Mouse (Mus musculus): ENCODE data around the gene Nol11. TPM values are rescaled to one million over a fixed set of nuclear protein-coding genes. Genes with fewer than 3 reads are reported as not detected.

The Nol11 gene
- polyA plus RNA-seq (2011; ENCODE audit: insufficient read depth, insufficient read length, low read depth, missing spikeins): 93.5 and 93.7 TPM in 2 replicates

- Histone ChIP-seq H3K9ac (ENCODE audit: low read depth, poor library complexity, severe bottlenecking) (peak within 1 kb of the TSS; percentile 84), H3K36me3 (ENCODE audit: control insufficient read depth, insufficient read depth, low read length, poor library complexity, severe bottlenecking) (peaks cover 22% of the 10 kb centered on the region), H3K9me3 (replicated peaks; ENCODE audit: control insufficient read depth, insufficient read depth, low read length, poor library complexity, severe bottlenecking) (no peaks in the 10 kb centered on the region), H3K4me1 (ENCODE audit: control insufficient read depth, insufficient read depth, low read length) (no peaks in the 10 kb centered on the region), H3K27me3 (ENCODE audit: control insufficient read depth, insufficient read depth, low read length, poor library complexity, severe bottlenecking) (no peaks in the 10 kb centered on the region), H3K4me3 (ENCODE audit: low read depth, low read length) (peak within 1 kb of the TSS; percentile 85), H3K27ac (ENCODE audit: insufficient read depth, low read length) (peak within 1 kb of the TSS; percentile 14; the same call in 1 of the 2 replicates)
- peak; percentile 63; the same call in 1 of the 2 replicates for TF ChIP-seq EP300 (IDR thresholded peaks at IDR 0.05; ENCODE audit: insufficient read depth, low read depth, low read length)
- TF ChIP-seq CTCF (IDR thresholded peaks at IDR 0.05; ENCODE audit: low read depth, low read length): peak; percentile 99
- TF ChIP-seq POLR2A (IDR thresholded peaks at IDR 0.05; ENCODE audit: insufficient read depth, low read length): peak; percentile 7
Observed at GRCm38 (mm10) chr11:107188565-107189552, at the start of gene Nol11. Nol11 (minus strand) TSS chr11:107189381.

- no peak overlapping the region for H3K27ac ChIP-seq (ENCODE audit: insufficient read depth, low read length)
- H3K27me3 ChIP-seq (ENCODE audit: control insufficient read depth, insufficient read depth, low read length, poor library complexity, severe bottlenecking): no peaks in the 10 kb centered on the region
- TF ChIP-seq CTCF (IDR thresholded peaks at IDR 0.05; ENCODE audit: low read depth, low read length) (no peak), EP300 (IDR thresholded peaks at IDR 0.05; ENCODE audit: insufficient read depth, low read depth, low read length) (no peak)
- no peak overlapping the region for H3K9ac ChIP-seq (ENCODE audit: low read depth, poor library complexity, severe bottlenecking)
- no peaks in the 10 kb centered on the region for H3K36me3 ChIP-seq (ENCODE audit: control insufficient read depth, insufficient read depth, low read length, poor library complexity, severe bottlenecking)
- no peaks in the 10 kb centered on the region for H3K9me3 ChIP-seq (replicated peaks; ENCODE audit: control insufficient read depth, insufficient read depth, low read length, poor library complexity, severe bottlenecking)
- H3K4me3 ChIP-seq (ENCODE audit: low read depth, low read length): no peak overlapping the region
- no peaks in the 10 kb centered on the region for H3K4me1 ChIP-seq (ENCODE audit: control insufficient read depth, insufficient read depth, low read length)
Observed at GRCm38 (mm10) chr11:107238506-107238905, 49.3 kb upstream of the Nol11 start.

DNA sequence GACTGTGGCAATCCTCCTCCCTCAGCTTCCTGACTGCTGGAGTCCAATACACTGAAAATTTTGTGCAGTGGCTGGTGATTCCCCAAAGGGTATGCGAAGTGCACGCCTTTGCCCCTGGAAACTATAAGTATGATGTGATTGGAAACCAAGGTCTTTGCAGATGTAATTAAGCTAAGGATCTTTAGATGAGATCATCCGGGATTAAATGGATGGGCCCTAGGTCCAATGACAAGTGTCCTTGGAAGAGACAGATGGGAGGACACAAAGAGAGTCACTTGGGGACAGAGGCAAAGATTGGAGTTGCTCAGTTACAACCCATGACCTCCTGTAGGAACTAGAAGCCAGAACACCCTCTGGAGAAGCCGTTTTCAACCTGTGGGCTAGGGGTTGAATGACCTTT is 48.4 kb upstream of the Nol11 start:
- Histone ChIP-seq H3K27ac (ENCODE audit: insufficient read depth, low read length) (no peak overlapping the region), H3K9ac (ENCODE audit: low read depth, poor library complexity, severe bottlenecking) (no peak overlapping the region), H3K4me3 (ENCODE audit: low read depth, low read length) (no peak overlapping the region), H3K36me3 (ENCODE audit: control insufficient read depth, insufficient read depth, low read length, poor library complexity, severe bottlenecking) (no peaks in the 10 kb centered on the region), H3K27me3 (ENCODE audit: control insufficient read depth, insufficient read depth, low read length, poor library complexity, severe bottlenecking) (no peaks in the 10 kb centered on the region), H3K4me1 (ENCODE audit: control insufficient read depth, insufficient read depth, low read length) (no peaks in the 10 kb centered on the region), H3K9me3 (replicated peaks; ENCODE audit: control insufficient read depth, insufficient read depth, low read length, poor library complexity, severe bottlenecking) (no peaks in the 10 kb centered on the region)
- TF ChIP-seq POLR2A (IDR thresholded peaks at IDR 0.05; ENCODE audit: insufficient read depth, low read length): no peak
- TF ChIP-seq CTCF (IDR thresholded peaks at IDR 0.05; ENCODE audit: low read depth, low read length): no peak
- no peak for TF ChIP-seq EP300 (IDR thresholded peaks at IDR 0.05; ENCODE audit: insufficient read depth, low read depth, low read length)

GRCm38 (mm10) chr11:107233252-107233890 is 44.2 kb upstream of the Nol11 start:
- Histone ChIP-seq H3K27ac (ENCODE audit: insufficient read depth, low read length) (no peak overlapping the region), H3K9ac (ENCODE audit: low read depth, poor library complexity, severe bottlenecking) (no peak overlapping the region), H3K9me3 (replicated peaks; ENCODE audit: control insufficient read depth, insufficient read depth, low read length, poor library complexity, severe bottlenecking) (0 out of 2 replicates have a peak, but pooled peaks cover 2% of the 10 kb centered on the region), H3K27me3 (ENCODE audit: control insufficient read depth, insufficient read depth, low read length, poor library complexity, severe bottlenecking) (no peaks in the 10 kb centered on the region), H3K4me3 (ENCODE audit: low read depth, low read length) (no peak overlapping the region), H3K4me1 (ENCODE audit: control insufficient read depth, insufficient read depth, low read length) (no peaks in the 10 kb centered on the region), H3K36me3 (ENCODE audit: control insufficient read depth, insufficient read depth, low read length, poor library complexity, severe bottlenecking) (peaks cover 7% of the 10 kb centered on the region)
- no peak for TF ChIP-seq EP300 (IDR thresholded peaks at IDR 0.05; ENCODE audit: insufficient read depth, low read depth, low read length)
- TF ChIP-seq POLR2A (IDR thresholded peaks at IDR 0.05; ENCODE audit: insufficient read depth, low read length): no peak
- no peak for TF ChIP-seq CTCF (IDR thresholded peaks at IDR 0.05; ENCODE audit: low read depth, low read length)

GRCm38 (mm10) chr11:107230128-107230527 is 40.9 kb upstream of the Nol11 start:
- TF ChIP-seq EP300 (IDR thresholded peaks at IDR 0.05; ENCODE audit: insufficient read depth, low read depth, low read length) (no peak), POLR2A (IDR thresholded peaks at IDR 0.05; ENCODE audit: insufficient read depth, low read length) (no peak), CTCF (IDR thresholded peaks at IDR 0.05; ENCODE audit: low read depth, low read length) (no peak)
- no peak overlapping the region for H3K4me3 ChIP-seq (ENCODE audit: low read depth, low read length)

More at GRCm38 (mm10) chr11:107230128-107230527, 40.9 kb upstream of the Nol11 start:
- H3K9me3 ChIP-seq (replicated peaks; ENCODE audit: control insufficient read depth, insufficient read depth, low read length, poor library complexity, severe bottlenecking): 0 out of 2 replicates have a peak, but pooled peaks cover 2% of the 10 kb centered on the region
- H3K9ac ChIP-seq (ENCODE audit: low read depth, poor library complexity, severe bottlenecking): no peak overlapping the region
- H3K4me1 ChIP-seq (ENCODE audit: control insufficient read depth, insufficient read depth, low read length): no peaks in the 10 kb centered on the region
- H3K27ac ChIP-seq (ENCODE audit: insufficient read depth, low read length): no peak overlapping the region
- H3K27me3 ChIP-seq (ENCODE audit: control insufficient read depth, insufficient read depth, low read length, poor library complexity, severe bottlenecking): no peaks in the 10 kb centered on the region
- peaks cover 7% of the 10 kb centered on the region for H3K36me3 ChIP-seq (ENCODE audit: control insufficient read depth, insufficient read depth, low read length, poor library complexity, severe bottlenecking)

All from ES-Bruce4 (cell line).